Mouse (Mus musculus) liver, embryonic 14.5 days (tissue): ENCODE measurements at regions not wholly inside any gene's neighbourhood (a gene's known extent, or its start where the extent isn't known, plus 50 kb on each side); places are given as distances from the start of the nearest gene placed in this dataset.

Source experiments
- CTCF ChIP-seq: IDR thresholded peaks from 2 replicates; pipeline ENCODE4 v1.5.1; 2016; ENCODE audit warnings: antibody characterized with exemption, low read depth, control low read depth
- EP300 ChIP-seq: IDR thresholded peaks from 2 replicates; pipeline ENCODE4 v1.6.1; 2016; ENCODE audit warnings: antibody characterized with exemption, low read depth

DNA sequence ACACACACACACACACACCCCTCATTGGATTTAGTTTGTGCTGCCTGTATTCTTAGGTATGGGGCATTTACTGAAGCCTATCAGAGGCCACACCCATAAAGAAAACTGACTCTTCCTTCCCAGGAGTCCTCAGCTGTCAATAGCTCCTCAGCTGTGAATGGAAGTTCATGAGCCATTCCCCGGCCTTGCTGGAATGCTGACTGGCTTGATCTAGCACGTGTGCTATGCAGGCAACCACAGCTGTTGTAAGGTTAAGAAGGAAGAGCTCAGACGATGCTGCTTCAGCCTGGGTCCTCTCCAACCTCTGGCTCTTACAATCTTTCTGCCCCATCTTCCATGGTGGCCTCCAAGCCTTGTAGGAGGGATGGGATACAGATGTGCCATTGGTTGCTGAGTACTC lies 226.7 kb downstream of the Skap2 start:
- TF ChIP-seq CTCF, result no peak
- no peak for TF ChIP-seq EP300
